Mouse (Mus musculus) neural tube, embryonic 12.5 days (tissue): ENCODE data around the gene Tgfbr2. TPM values are rescaled to one million over a fixed set of nuclear protein-coding genes. Genes with fewer than 3 reads are reported as not detected.
A peak's percentile ranks its signal among the peaks of the same experiment; 100 is the strongest.

Experiments
- ATAC-seq: fragments of 200-750 bp; cut with Nextera tagmentation; 2 replicates; pipeline ENCODE4 v1.8.0; 2017; ENCODE audit warnings: low read depth, mild to moderate bottlenecking, moderate TSS enrichment, moderate library complexity; ENCODE audit not compliant: low FRiP score
- H3K27ac ChIP-seq: fragments of 300-500 bp; sonication (generic); 2 replicates; pipeline ENCODE4 v1.5.1; 2016
- H3K27me3 ChIP-seq: fragments of 300-500 bp; sonication (generic); replicated peaks from 2 replicates; pipeline ENCODE4 v1.6.1; 2016; ENCODE audit warnings: mild to moderate bottlenecking
- H3K36me3 ChIP-seq: fragments of 300-500 bp; sonication (generic); 2 replicates; pipeline ENCODE4 v1.6.1; 2016; ENCODE audit warnings: mild to moderate bottlenecking
- H3K4me1 ChIP-seq: fragments of 300-500 bp; sonication (generic); 2 replicates; pipeline ENCODE4 v1.6.1; 2016
- H3K4me2 ChIP-seq: fragments of 300-500 bp; sonication (generic); replicated peaks from 2 replicates; pipeline ENCODE4 v1.6.1; 2016; ENCODE audit warnings: mild to moderate bottlenecking
- H3K4me3 ChIP-seq: fragments of 300-500 bp; sonication (generic); 2 replicates; pipeline ENCODE4 v1.5.1; 2016
- H3K9ac ChIP-seq: fragments of 300-500 bp; sonication (generic); 2 replicates; pipeline ENCODE4 v1.6.1; 2016; ENCODE audit warnings: mild to moderate bottlenecking
- H3K9me3 ChIP-seq: fragments of 300-500 bp; sonication (generic); 2 replicates; pipeline ENCODE4 v1.6.1; 2016; ENCODE audit warnings: mild to moderate bottlenecking
- whole genome bisulfite sequencing: fragments of 180-500 bp; shearing (Covaris S2); methylation state at CpG from one replicate; pipeline ENCODE4 v1.1.7; 2016; 5-methylcytosine and 5-hydroxymethylcytosine counted together
- polyA plus RNA-seq: library from polyadenylated mRNA; unstranded; fragments of >200 nt; fragmentation: Nextera tagmentation; extraction: Ambion mirVana; gene quantifications from 2 replicates; pipeline ENCODE4 v1.2.1, GENCODE M21; 2016

Tgfbr2 gene
- polyA plus RNA-seq = 12.9 and 14.4 TPM in 2 replicates

- H3K4me1 ChIP-seq = peaks cover 20% of the 10 kb centered on the region
- peak; percentile 73; the same call in 1 of the 2 replicates for ATAC-seq
- H3K9me3 ChIP-seq = no peaks in the 10 kb centered on the region
- H3K36me3 ChIP-seq = no peaks in the 10 kb centered on the region
- H3K4me3 ChIP-seq = peak within 1 kb of the TSS; percentile 63
- peak within 1 kb of the TSS; percentile 94 for H3K4me2 ChIP-seq
- peak within 1 kb of the TSS; percentile 32; the same call in 1 of the 2 replicates for H3K27ac ChIP-seq
- WGBS = under 1% methylated on average over 90 of the region's 90 CpGs
- H3K9ac ChIP-seq = peak within 1 kb of the TSS; percentile 70
- H3K27me3 ChIP-seq = peaks cover 27% of the 10 kb centered on the region
Measured at GRCm38 (mm10) chr9:116174481-116175461, at the start of gene Tgfbr2. Tgfbr2 (minus strand) TSS chr9:116175360.

- H3K4me1 ChIP-seq = no peaks in the 10 kb centered on the region
- H3K27me3 ChIP-seq = no peaks in the 10 kb centered on the region
- no peak overlapping the region for H3K27ac ChIP-seq
- H3K4me2 ChIP-seq = no peak overlapping the region
- no peak for ATAC-seq
- H3K9ac ChIP-seq = no peak overlapping the region
- WGBS = 84% methylated on average over 6 of the region's 6 CpGs
- H3K4me3 ChIP-seq = no peak overlapping the region
- H3K36me3 ChIP-seq = no peaks in the 10 kb centered on the region
- H3K9me3 ChIP-seq = no peaks in the 10 kb centered on the region
Measured at GRCm38 (mm10) chr9:116223368-116223767, 48.2 kb upstream of the Tgfbr2 start.

GRCm38 (mm10) chr9:116222643-116223042 lies 47.5 kb upstream of the Tgfbr2 start:
- H3K9ac ChIP-seq = no peak overlapping the region
- H3K4me2 ChIP-seq = no peak overlapping the region
- no peak for ATAC-seq
- no peak overlapping the region for H3K27ac ChIP-seq
- 90% methylated on average over 5 of the region's 5 CpGs for WGBS
- H3K4me1 ChIP-seq = no peaks in the 10 kb centered on the region
- no peaks in the 10 kb centered on the region for H3K36me3 ChIP-seq
- no peaks in the 10 kb centered on the region for H3K27me3 ChIP-seq
- H3K4me3 ChIP-seq = no peak overlapping the region
- H3K9me3 ChIP-seq = no peaks in the 10 kb centered on the region

GRCm38 (mm10) chr9:116222000-116222399 lies 46.8 kb upstream of the Tgfbr2 start:
- no peak overlapping the region for H3K4me2 ChIP-seq
- no peaks in the 10 kb centered on the region for H3K27me3 ChIP-seq
- no peaks in the 10 kb centered on the region for H3K4me1 ChIP-seq
- no peak for ATAC-seq
- H3K27ac ChIP-seq = no peak overlapping the region
- H3K4me3 ChIP-seq = no peak overlapping the region
- no peaks in the 10 kb centered on the region for H3K9me3 ChIP-seq
- H3K9ac ChIP-seq = no peak overlapping the region
- H3K36me3 ChIP-seq = no peaks in the 10 kb centered on the region
- 75% methylated on average over 11 of the region's 11 CpGs for WGBS

GRCm38 (mm10) chr9:116221565-116221964 lies 46.4 kb upstream of the Tgfbr2 start:
- Histone ChIP-seq H3K4me2 (no peak overlapping the region), H3K4me3 (no peak overlapping the region), H3K4me1 (no peaks in the 10 kb centered on the region), H3K9ac (no peak overlapping the region), H3K27me3 (no peaks in the 10 kb centered on the region), H3K27ac (no peak overlapping the region), H3K36me3 (no peaks in the 10 kb centered on the region), H3K9me3 (no peaks in the 10 kb centered on the region)
- WGBS = 87% methylated on average over 6 of the region's 6 CpGs
- ATAC-seq = no peak

GRCm38 (mm10) chr9:116220616-116221015 lies 45.5 kb upstream of the Tgfbr2 start:
- Histone ChIP-seq H3K27me3 (no peaks in the 10 kb centered on the region), H3K9ac (no peak overlapping the region), H3K36me3 (no peaks in the 10 kb centered on the region), H3K4me3 (no peak overlapping the region), H3K4me1 (no peaks in the 10 kb centered on the region), H3K27ac (no peak overlapping the region), H3K9me3 (no peaks in the 10 kb centered on the region), H3K4me2 (no peak overlapping the region)
- WGBS = 90% methylated on average over 6 of the region's 6 CpGs
- no peak for ATAC-seq

GRCm38 (mm10) chr9:116220159-116220515 lies 45.0 kb upstream of the Tgfbr2 start:
- H3K9ac ChIP-seq = no peak overlapping the region
- H3K4me1 ChIP-seq = no peaks in the 10 kb centered on the region
- no peaks in the 10 kb centered on the region for H3K27me3 ChIP-seq
- H3K4me2 ChIP-seq = no peak overlapping the region
- ATAC-seq = no peak
- 89% methylated on average over 4 of the region's 4 CpGs for WGBS
- H3K9me3 ChIP-seq = no peaks in the 10 kb centered on the region
- no peaks in the 10 kb centered on the region for H3K36me3 ChIP-seq
- H3K4me3 ChIP-seq = no peak overlapping the region
- no peak overlapping the region for H3K27ac ChIP-seq

GRCm38 (mm10) chr9:116219234-116220158 lies 44.3 kb upstream of the Tgfbr2 start:
- no peak overlapping the region for H3K9ac ChIP-seq
- H3K4me2 ChIP-seq = no peak overlapping the region
- WGBS = 80% methylated on average over 9 of the region's 9 CpGs
- H3K27ac ChIP-seq = no peak overlapping the region
- H3K36me3 ChIP-seq = no peaks in the 10 kb centered on the region
- no peak overlapping the region for H3K4me3 ChIP-seq
- ATAC-seq = no peak
- H3K9me3 ChIP-seq = no peaks in the 10 kb centered on the region
- no peaks in the 10 kb centered on the region for H3K27me3 ChIP-seq
- no peaks in the 10 kb centered on the region for H3K4me1 ChIP-seq

- peaks cover 2% of the 10 kb centered on the region; the same call in 1 of the 2 replicates for H3K4me1 ChIP-seq
- H3K36me3 ChIP-seq = no peaks in the 10 kb centered on the region
- H3K9me3 ChIP-seq = no peaks in the 10 kb centered on the region
- no peaks in the 10 kb centered on the region for H3K27me3 ChIP-seq
- H3K4me2 ChIP-seq = no peak overlapping the region
- WGBS = 70% methylated on average over 4 of the region's 4 CpGs
- no peak overlapping the region for H3K9ac ChIP-seq
- no peak for ATAC-seq
- no peak overlapping the region for H3K4me3 ChIP-seq
- no peak overlapping the region for H3K27ac ChIP-seq
Measured at GRCm38 (mm10) chr9:116218780-116219179, 43.6 kb upstream of the Tgfbr2 start.

GRCm38 (mm10) chr9:116217099-116217498 lies 41.9 kb upstream of the Tgfbr2 start:
- no peaks in the 10 kb centered on the region for H3K36me3 ChIP-seq
- no peak for ATAC-seq
- WGBS = 83% methylated on average over 7 of the region's 7 CpGs
- H3K9me3 ChIP-seq = no peaks in the 10 kb centered on the region
- no peak overlapping the region for H3K4me3 ChIP-seq
- H3K9ac ChIP-seq = no peak overlapping the region
- H3K27ac ChIP-seq = no peak overlapping the region
- H3K27me3 ChIP-seq = no peaks in the 10 kb centered on the region
- H3K4me2 ChIP-seq = no peak overlapping the region
- peaks cover 4% of the 10 kb centered on the region; the same call in 1 of the 2 replicates for H3K4me1 ChIP-seq

GRCm38 (mm10) chr9:116216677-116217076 lies 41.5 kb upstream of the Tgfbr2 start:
- WGBS = 91% methylated on average over 10 of the region's 10 CpGs
- no peak overlapping the region for H3K4me3 ChIP-seq
- H3K27me3 ChIP-seq = no peaks in the 10 kb centered on the region
- no peaks in the 10 kb centered on the region for H3K36me3 ChIP-seq
- H3K4me1 ChIP-seq = peaks cover 4% of the 10 kb centered on the region; the same call in 1 of the 2 replicates
- no peak for ATAC-seq
- no peaks in the 10 kb centered on the region for H3K9me3 ChIP-seq
- no peak overlapping the region for H3K4me2 ChIP-seq
- no peak overlapping the region for H3K9ac ChIP-seq
- H3K27ac ChIP-seq = no peak overlapping the region

- Histone ChIP-seq H3K4me2 (no peak overlapping the region), H3K4me3 (no peak overlapping the region), H3K27me3 (no peaks in the 10 kb centered on the region)
Measured at GRCm38 (mm10) chr9:116214296-116214695, 39.1 kb upstream of the Tgfbr2 start.

More at GRCm38 (mm10) chr9:116214296-116214695, 39.1 kb upstream of the Tgfbr2 start:
- 87% methylated on average over 6 of the region's 6 CpGs for WGBS
- Histone ChIP-seq H3K36me3 (no peaks in the 10 kb centered on the region), H3K9me3 (no peaks in the 10 kb centered on the region), H3K9ac (no peak overlapping the region), H3K4me1 (peaks cover 4% of the 10 kb centered on the region; the same call in 1 of the 2 replicates), H3K27ac (no peak overlapping the region)
- ATAC-seq = no peak
